Mouse (Mus musculus): ENCODE results near the gene Car14. TPM values are rescaled to one million over a fixed set of nuclear protein-coding genes. Genes with fewer than 3 reads are reported as not detected.
"Not testable (repeated sequence)": the region's sequence is repeated elsewhere in the genome, so short reads cannot be mapped to it uniquely, and the experiment has no call there.

Gene Car14
- total RNA-seq (2014; rRNA removed) (7.5 and 9.4 TPM in 2 replicates), polyA plus RNA-seq (2015; fragmentation: Nextera tagmentation; extraction: Ambion mirVana) (16.7 and 17.8 TPM in 2 replicates)

DNA sequence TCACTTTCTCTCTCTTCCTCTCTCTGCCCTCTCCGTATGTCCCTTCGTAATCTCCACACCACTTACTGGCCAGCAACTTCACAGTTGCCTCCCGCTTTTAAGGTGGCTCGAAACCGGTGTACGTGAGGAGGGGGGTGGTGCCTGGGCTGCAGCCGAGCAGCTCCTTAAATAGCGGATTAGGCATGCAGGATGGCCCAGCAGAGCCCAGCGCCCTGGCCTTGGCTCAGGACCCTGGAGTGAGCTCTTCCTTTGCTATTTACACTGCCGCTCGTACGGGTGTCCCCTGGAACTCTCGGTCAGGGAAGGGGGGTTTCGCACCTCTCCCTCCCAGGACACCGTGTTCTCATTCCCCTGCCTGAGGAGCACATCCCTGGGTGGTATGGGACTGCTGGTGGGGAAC is at the start of gene Car14:
Gene Car14, minus strand, starts transcription at position 124 of the 400 bp plus-strand sequence.
- no peaks in the 10 kb centered on the region for H3K9me3 ChIP-seq (ENCODE audit: low read length)
- H3K4me3 ChIP-seq (ENCODE audit: low read length) = peak within 1 kb of the TSS; percentile 17
- peaks cover 11% of the 10 kb centered on the region; the same call in 1 of the 2 replicates for H3K4me1 ChIP-seq (ENCODE audit: insufficient read depth, low read length)
- peak within 1 kb of the TSS; percentile 53 for H3K4me2 ChIP-seq (ENCODE audit: low read depth, low read length)
- 0 out of 2 replicates have a peak, but pooled peaks have one; percentile 24 for ATAC-seq
- TF ChIP-seq CTCF (IDR thresholded peaks at IDR 0.05; ENCODE audit: low read depth) = no peak
- DNase-seq (ENCODE audit: low spot score) = no peak
- WGBS = under 1% methylated on average over 15 of the region's 15 CpGs
- no peak within 1 kb of the TSS for H3K27ac ChIP-seq
- H3K9ac ChIP-seq (replicated peaks; ENCODE audit: low read length) = 0 out of 2 replicates have a peak within 1 kb of the TSS, but pooled peaks have one; percentile 17
- peaks cover 8% of the 10 kb centered on the region; the same call in 1 of the 2 replicates for H3K27me3 ChIP-seq (ENCODE audit: insufficient read depth, low read length)
- no peaks in the 10 kb centered on the region for H3K36me3 ChIP-seq (ENCODE audit: insufficient read depth, low read length)

DNA sequence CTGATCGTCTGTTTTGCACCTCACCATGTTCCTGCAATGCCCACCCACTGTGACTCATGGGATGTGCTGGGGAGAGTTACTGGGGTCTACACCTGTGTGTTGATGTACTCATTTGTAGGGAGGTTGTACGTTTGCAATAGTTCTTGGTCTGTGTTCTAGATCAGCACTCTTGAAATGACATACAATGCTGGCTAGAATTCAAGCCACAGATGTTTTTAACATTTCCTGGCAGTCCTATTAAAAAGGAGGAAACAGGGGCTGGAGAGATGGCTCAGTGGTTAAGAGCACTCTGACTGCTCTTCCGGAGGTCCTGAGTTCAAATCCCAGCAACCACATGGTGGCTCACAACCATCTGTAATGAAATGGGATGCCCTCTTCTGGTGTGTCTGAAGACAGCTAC is 49.0 kb upstream of the Car14 start:
- Histone ChIP-seq H3K27ac (peak overlapping the region; percentile 32; the same call in 1 of the 2 replicates), H3K4me1 (ENCODE audit: insufficient read depth, low read length) (no peaks in the 10 kb centered on the region), H3K4me3 (ENCODE audit: low read length) (no peak overlapping the region), H3K4me2 (ENCODE audit: low read depth, low read length) (no peak overlapping the region), H3K9ac (replicated peaks; ENCODE audit: low read length) (no peak overlapping the region), H3K9me3 (ENCODE audit: low read length) (no peaks in the 10 kb centered on the region), H3K27me3 (ENCODE audit: insufficient read depth, low read length) (no peaks in the 10 kb centered on the region), H3K36me3 (ENCODE audit: insufficient read depth, low read length) (no peaks in the 10 kb centered on the region)
- DNase-seq (ENCODE audit: low spot score) (no peak), ATAC-seq (no peak)
- WGBS = 45% methylated on average over 3 of the region's 3 CpGs
- no peak for TF ChIP-seq CTCF (IDR thresholded peaks at IDR 0.05; ENCODE audit: low read depth)

DNA sequence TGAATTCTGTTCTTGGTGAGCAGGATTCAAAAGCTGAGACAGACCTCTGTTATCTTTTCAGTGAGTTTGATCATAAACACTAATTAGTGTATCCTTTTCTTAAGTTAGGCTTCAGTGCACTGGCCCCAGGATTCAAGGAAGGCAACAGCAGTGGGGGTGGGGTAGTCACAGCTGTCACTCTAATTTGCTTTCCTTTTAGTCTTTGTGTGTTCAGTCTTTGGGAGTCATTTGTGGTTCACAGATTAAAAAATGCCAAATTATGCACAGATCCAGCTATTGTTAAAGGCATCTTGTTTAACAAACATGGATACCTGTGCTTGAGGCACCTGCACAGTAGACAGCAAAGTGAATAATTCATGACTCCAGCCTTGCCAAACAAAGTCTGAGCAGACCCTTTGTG is 48.5 kb upstream of the Car14 start:
- no peaks in the 10 kb centered on the region for H3K36me3 ChIP-seq (ENCODE audit: insufficient read depth, low read length)
- H3K27me3 ChIP-seq (ENCODE audit: insufficient read depth, low read length) = no peaks in the 10 kb centered on the region
- H3K4me3 ChIP-seq (ENCODE audit: low read length) = no peak overlapping the region
- DNase-seq (ENCODE audit: low spot score) (peak; percentile 21), ATAC-seq (no peak)
- TF ChIP-seq CTCF (IDR thresholded peaks at IDR 0.05; ENCODE audit: low read depth) = no peak
- H3K9me3 ChIP-seq (ENCODE audit: low read length) = no peaks in the 10 kb centered on the region
- H3K4me2 ChIP-seq (ENCODE audit: low read depth, low read length) = no peak overlapping the region
- H3K4me1 ChIP-seq (ENCODE audit: insufficient read depth, low read length) = no peaks in the 10 kb centered on the region
- H3K27ac ChIP-seq = peak overlapping the region; percentile 32
- no peak overlapping the region for H3K9ac ChIP-seq (replicated peaks; ENCODE audit: low read length)

DNA sequence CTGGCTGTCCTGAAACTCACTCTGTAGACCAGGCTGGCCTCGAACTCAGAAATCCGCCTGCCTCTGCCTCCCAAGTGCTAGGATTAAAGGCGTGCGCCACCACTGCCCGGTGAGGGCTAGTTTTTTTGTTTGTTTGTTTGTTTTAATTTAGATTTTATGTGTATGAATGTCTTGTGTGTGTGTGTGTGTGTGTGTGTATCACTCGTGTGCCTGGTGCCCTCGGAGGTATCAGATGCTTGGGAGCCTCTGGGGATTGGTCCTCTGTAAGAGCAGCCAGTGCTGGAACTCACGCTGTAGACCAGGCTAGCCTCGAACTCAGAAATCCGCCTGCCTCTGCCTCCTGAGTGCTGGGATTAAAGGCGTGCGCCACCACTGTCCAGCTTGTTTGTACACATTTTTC is 47.1 kb upstream of the Car14 start:
- H3K9me3 ChIP-seq (ENCODE audit: low read length) = not testable (repeated sequence)
- peak; percentile 16; the same call in 1 of the 2 replicates for ATAC-seq
- WGBS = 68% methylated on average over 12 of the region's 12 CpGs

DNA sequence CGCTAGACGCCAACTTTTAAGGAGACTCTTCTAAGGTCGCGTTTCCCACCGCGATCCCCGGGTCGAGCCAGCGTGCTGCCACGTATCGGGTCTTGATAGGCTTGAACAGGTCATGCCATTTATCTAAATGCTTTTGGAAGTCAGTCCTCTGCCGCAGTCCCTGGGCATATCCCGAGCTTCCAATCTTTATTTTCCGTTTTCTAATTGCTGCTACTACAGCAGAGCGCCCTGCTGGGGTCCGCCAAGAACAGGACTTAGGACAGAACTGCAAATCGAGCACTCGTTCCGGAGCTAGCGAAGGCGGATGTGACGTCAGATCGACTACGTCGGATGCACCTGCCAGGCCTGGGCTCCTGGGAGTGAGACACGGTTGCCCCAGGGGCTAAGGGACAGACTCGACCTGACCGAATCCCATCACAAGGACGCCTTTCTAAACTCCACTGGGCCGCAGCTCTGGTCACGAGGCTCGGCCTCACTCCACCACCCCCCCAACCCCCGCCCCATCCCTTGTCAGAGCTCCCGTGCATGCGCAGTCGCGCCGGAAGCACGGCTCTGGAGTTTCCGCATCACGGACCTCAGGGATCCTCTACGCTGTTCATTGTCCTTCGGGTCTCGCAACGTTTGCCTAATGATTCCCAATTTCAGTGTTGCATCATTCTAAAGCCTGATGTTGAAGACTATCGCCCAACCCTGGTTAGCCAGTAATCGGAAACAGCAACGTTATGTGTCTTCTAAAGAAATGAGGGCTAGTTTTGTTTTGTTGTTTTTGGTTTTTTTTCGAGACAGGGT is 46.5 kb upstream of the Car14 start:
- DNase-seq (ENCODE audit: low spot score) (peak; percentile 97), ATAC-seq (peak; percentile 97)
- Histone ChIP-seq H3K27ac (peak overlapping the region; percentile 97), H3K4me2 (ENCODE audit: low read depth, low read length) (peak overlapping the region; percentile 74), H3K4me3 (ENCODE audit: low read length) (peak overlapping the region; percentile 51), H3K9me3 (ENCODE audit: low read length) (no peaks in the 10 kb centered on the region), H3K36me3 (ENCODE audit: insufficient read depth, low read length) (no peaks in the 10 kb centered on the region), H3K9ac (replicated peaks; ENCODE audit: low read length) (peak overlapping the region; percentile 70), H3K27me3 (ENCODE audit: insufficient read depth, low read length) (no peaks in the 10 kb centered on the region), H3K4me1 (ENCODE audit: insufficient read depth, low read length) (no peaks in the 10 kb centered on the region)
- WGBS = under 1% methylated on average over 49 of the region's 49 CpGs
- no peak for TF ChIP-seq CTCF (IDR thresholded peaks at IDR 0.05; ENCODE audit: low read depth)

More for the DNA sequence above, 47.1 kb upstream of the Car14 start:
- not testable (repeated sequence) for H3K27me3 ChIP-seq (ENCODE audit: insufficient read depth, low read length); DNase-seq (ENCODE audit: low spot score); H3K4me1 ChIP-seq (ENCODE audit: insufficient read depth, low read length); H3K36me3 ChIP-seq (ENCODE audit: insufficient read depth, low read length)
- Histone ChIP-seq H3K27ac (peak overlapping the region; percentile 97), H3K9ac (replicated peaks; ENCODE audit: low read length) (peak overlapping the region; percentile 70), H3K4me3 (ENCODE audit: low read length) (peak overlapping the region; percentile 51), H3K4me2 (ENCODE audit: low read depth, low read length) (peak overlapping the region; percentile 74)

DNA sequence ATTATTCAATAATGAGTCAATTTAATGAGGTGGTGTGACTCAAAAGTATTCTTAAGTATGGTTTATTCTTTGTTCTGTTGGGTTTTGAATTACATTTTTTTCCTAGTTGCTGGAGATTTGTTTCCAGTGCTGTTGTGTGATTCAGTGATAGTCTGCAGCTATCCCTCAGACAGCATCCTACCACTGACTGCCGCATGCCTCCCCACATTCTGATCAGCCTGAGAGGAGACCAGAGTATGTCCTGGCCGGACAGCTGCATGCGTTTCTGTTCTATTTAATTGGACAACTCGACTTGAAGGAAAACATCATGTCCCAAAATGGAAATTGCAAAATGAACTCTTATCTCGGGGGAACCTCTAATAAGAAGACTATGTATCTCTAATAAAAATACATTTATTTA is 43.8 kb upstream of the Car14 start:
- Histone ChIP-seq H3K9me3 (ENCODE audit: low read length) (no peaks in the 10 kb centered on the region), H3K36me3 (ENCODE audit: insufficient read depth, low read length) (no peaks in the 10 kb centered on the region), H3K27me3 (ENCODE audit: insufficient read depth, low read length) (no peaks in the 10 kb centered on the region), H3K4me3 (ENCODE audit: low read length) (no peak overlapping the region), H3K4me2 (ENCODE audit: low read depth, low read length) (no peak overlapping the region), H3K4me1 (ENCODE audit: insufficient read depth, low read length) (no peaks in the 10 kb centered on the region), H3K9ac (replicated peaks; ENCODE audit: low read length) (no peak overlapping the region), H3K27ac (no peak overlapping the region)
- no peak for TF ChIP-seq CTCF (IDR thresholded peaks at IDR 0.05; ENCODE audit: low read depth)
- DNase-seq (ENCODE audit: low spot score) (no peak), ATAC-seq (no peak)
- 90% methylated on average over 5 of the region's 5 CpGs for WGBS

DNA sequence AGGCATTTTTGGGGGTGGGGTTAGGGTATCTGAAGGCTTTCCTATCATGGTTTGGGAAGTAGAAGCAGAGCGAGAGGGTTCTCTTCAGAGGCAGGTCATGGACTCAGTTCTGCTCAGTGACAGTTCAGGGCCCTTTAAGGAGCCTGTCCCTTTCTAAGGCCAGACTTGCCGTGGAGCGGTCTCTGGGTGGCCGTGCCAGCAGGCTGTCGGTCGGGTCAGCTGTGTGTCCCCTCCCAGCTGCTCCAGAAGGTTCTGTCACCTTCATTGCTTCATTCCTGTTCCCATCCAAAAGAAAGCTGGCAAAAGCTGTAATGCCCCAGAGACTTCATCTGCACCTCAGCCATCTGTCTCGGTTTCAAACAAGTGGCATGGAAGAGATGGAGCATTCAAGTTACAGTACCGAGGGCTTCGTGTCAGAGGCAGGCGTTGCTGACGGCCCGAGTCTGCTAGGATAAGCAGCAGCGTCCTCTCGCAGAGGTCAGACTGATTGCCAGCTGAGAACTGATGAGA is 41.3 kb upstream of the Car14 start:
- peaks cover 4% of the 10 kb centered on the region; the same call in 1 of the 2 replicates for H3K36me3 ChIP-seq (ENCODE audit: insufficient read depth, low read length)
- no peak overlapping the region for H3K9ac ChIP-seq (replicated peaks; ENCODE audit: low read length)
- H3K27me3 ChIP-seq (ENCODE audit: insufficient read depth, low read length) = no peaks in the 10 kb centered on the region
- DNase-seq (ENCODE audit: low spot score) (peak; percentile 40), ATAC-seq (no peak)
- no peaks in the 10 kb centered on the region for H3K4me1 ChIP-seq (ENCODE audit: insufficient read depth, low read length)
- 55% methylated on average over 14 of the region's 14 CpGs for WGBS
- no peak overlapping the region for H3K27ac ChIP-seq
- H3K9me3 ChIP-seq (ENCODE audit: low read length) = no peaks in the 10 kb centered on the region
- no peak overlapping the region for H3K4me2 ChIP-seq (ENCODE audit: low read depth, low read length)
- no peak overlapping the region for H3K4me3 ChIP-seq (ENCODE audit: low read length)
- TF ChIP-seq CTCF (IDR thresholded peaks at IDR 0.05; ENCODE audit: low read depth) = no peak

Measured in hindbrain, postnatal 0 days (tissue).